Comparison of ENCODE assay signal across 8 mouse cellular contexts in genomic region chr6:38532500-38533420, GRCm38 (mm10). TPM values are rescaled to one million over a fixed set of nuclear protein-coding genes. Genes with fewer than 3 reads are reported as not detected.
DNase-seq lines count a peak whose midpoint lies in the region; ATAC-seq lines count a peak whose summit lies in the region.

No protein-coding gene starts in this region.

- H3K27me3 ChIP-seq in midbrain, embryonic 16.5 days (ENCODE audit: control insufficient read depth, insufficient read depth, low read depth, low read length): no peaks in the 10 kb centered on the region

- H3K9me3 ChIP-seq in midbrain, embryonic 16.5 days (replicated peaks; ENCODE audit: control insufficient read depth, low read length, poor library complexity, severe bottlenecking): no peaks in the 10 kb centered on the region

- DNase-seq in cerebellum, adult 8-10 months: no peak
- DNase-seq in 416B (ENCODE audit: low read depth): peak; percentile 58
- DNase-seq in cerebellum, adult 9-10 months: peak; percentile 67
- DNase-seq in frontal cortex, postnatal 36 days (ENCODE audit: low spot score in 2 of 2): peak; percentile 55 to 63
- DNase-seq in kidney, postnatal 4 days: peak; percentile 56 to 72
- DNase-seq in thymus, adult 18-20 months: peak; percentile 36 to 47

- 5% methylated on average over 25 of the region's 25 CpGs for WGBS in midbrain, embryonic 16.5 days

- H3K4me3 ChIP-seq in midbrain, embryonic 16.5 days (ENCODE audit: low read depth, low read length): peak overlapping the region; percentile 63

- peak overlapping the region; percentile 96 for H3K27ac ChIP-seq in midbrain, embryonic 16.5 days (ENCODE audit: low read length)

- H3K36me3 ChIP-seq in midbrain, embryonic 16.5 days (ENCODE audit: control insufficient read depth, insufficient read depth, low read length): no peaks in the 10 kb centered on the region

- H3K9ac ChIP-seq in midbrain, embryonic 16.5 days (ENCODE audit: low read depth, low read length): peak overlapping the region; percentile 55

- peaks cover 9% of the 10 kb centered on the region for H3K4me1 ChIP-seq in midbrain, embryonic 16.5 days (ENCODE audit: control insufficient read depth, insufficient read depth, low read length)

- H3K4me2 ChIP-seq in midbrain, embryonic 16.5 days (ENCODE audit: low read length): peak overlapping the region; percentile 74

- peak; percentile 12; the same call in 1 of the 2 replicates for ATAC-seq in cerebellum, adult (ENCODE audit: insufficient number of reproducible peaks, low FRiP score, low TSS enrichment)
- peak; percentile 61 for ATAC-seq in midbrain, embryonic 16.5 days

RNA-seq across cellular contexts. Expression of gene Fmc1, which starts 0.5 kb away (rescaled TPM):
- 201 and 204 TPM in 2 replicates for polyA plus RNA-seq in midbrain, embryonic 16.5 days (2015; fragmentation: Nextera tagmentation; extraction: Ambion mirVana)

RNA-seq across cellular contexts. Expression of gene Luc7l2, which starts 18.4 kb away (rescaled TPM):
- 35.8 and 40.7 TPM in 2 replicates for polyA plus RNA-seq in midbrain, embryonic 16.5 days (2015; fragmentation: Nextera tagmentation; extraction: Ambion mirVana)
